Mouse (Mus musculus): Measurements from ENCODE around the gene Susd1.
A peak's percentile ranks its signal among the peaks of the same experiment; 100 is the strongest.

Susd1 gene

GRCm38 (mm10) chr4:59437990-59438854 is at the start of gene Susd1:
TSS of gene Susd1 (minus strand) at chr4:59438633.
- peak; percentile 77 for DNase-seq (ENCODE audit: low read depth, low spot score)

- DNase-seq (ENCODE audit: low read depth, low spot score) = no peak
Measured at GRCm38 (mm10) chr4:59471306-59471705, 32.9 kb upstream of the Susd1 start.

- DNase-seq (ENCODE audit: low read depth, low spot score) = no peak
Measured at GRCm38 (mm10) chr4:59465449-59465848, 27.0 kb upstream of the Susd1 start.

GRCm38 (mm10) chr4:59464661-59465060 is 26.2 kb upstream of the Susd1 start:
- DNase-seq (ENCODE audit: low read depth, low spot score) = no peak

GRCm38 (mm10) chr4:59462494-59462893 is 24.1 kb upstream of the Susd1 start:
- no peak for DNase-seq (ENCODE audit: low read depth, low spot score)

- DNase-seq (ENCODE audit: low read depth, low spot score) = no peak
Measured at GRCm38 (mm10) chr4:59461116-59461727, 22.8 kb upstream of the Susd1 start.

GRCm38 (mm10) chr4:59459216-59459955 is 21.0 kb upstream of the Susd1 start:
- DNase-seq (ENCODE audit: low read depth, low spot score) = no peak

GRCm38 (mm10) chr4:59457941-59458340 is 19.5 kb upstream of the Susd1 start:
- peak; percentile 74 for DNase-seq (ENCODE audit: low read depth, low spot score)

GRCm38 (mm10) chr4:59457091-59457490 is 18.7 kb upstream of the Susd1 start:
- no peak for DNase-seq (ENCODE audit: low read depth, low spot score)

GRCm38 (mm10) chr4:59455465-59455864 is 17.0 kb upstream of the Susd1 start:
- DNase-seq (ENCODE audit: low read depth, low spot score) = no peak

- DNase-seq (ENCODE audit: low read depth, low spot score) = no peak
Measured at GRCm38 (mm10) chr4:59454046-59454445, 15.6 kb upstream of the Susd1 start.

GRCm38 (mm10) chr4:59452503-59452933 is 14.1 kb upstream of the Susd1 start:
- peak; percentile 36 for DNase-seq (ENCODE audit: low read depth, low spot score)

- peak; percentile 91 for DNase-seq (ENCODE audit: low read depth, low spot score)
Measured at GRCm38 (mm10) chr4:59450906-59451305, 12.5 kb upstream of the Susd1 start.

GRCm38 (mm10) chr4:59450234-59450854 is 11.9 kb upstream of the Susd1 start:
- DNase-seq (ENCODE audit: low read depth, low spot score) = no peak

GRCm38 (mm10) chr4:59447296-59447695 is 8.9 kb upstream of the Susd1 start:
- DNase-seq (ENCODE audit: low read depth, low spot score) = peak; percentile 17

- no peak for DNase-seq (ENCODE audit: low read depth, low spot score)
Measured at GRCm38 (mm10) chr4:59445516-59445915, 7.1 kb upstream of the Susd1 start.

- DNase-seq (ENCODE audit: low read depth, low spot score) = no peak
Measured at GRCm38 (mm10) chr4:59444994-59445393, 6.6 kb upstream of the Susd1 start.

- no peak for DNase-seq (ENCODE audit: low read depth, low spot score)
Measured at GRCm38 (mm10) chr4:59444085-59444484, 5.7 kb upstream of the Susd1 start.

- DNase-seq (ENCODE audit: low read depth, low spot score) = no peak
Measured at GRCm38 (mm10) chr4:59441265-59441664, 2.8 kb upstream of the Susd1 start.

GRCm38 (mm10) chr4:59439960-59440359 is 1.5 kb upstream of the Susd1 start:
- DNase-seq (ENCODE audit: low read depth, low spot score) = no peak

GRCm38 (mm10) chr4:59439041-59439440 is 608 bp upstream of the Susd1 start:
- no peak for DNase-seq (ENCODE audit: low read depth, low spot score)

GRCm38 (mm10) chr4:59435951-59436350 is 2.5 kb downstream of the Susd1 start:
- no peak for DNase-seq (ENCODE audit: low read depth, low spot score)
